Mouse (Mus musculus) gastrocnemius, adult 8-10 months (tissue): Measurements from ENCODE around the gene Ccdc155. TPM values are rescaled to one million over a fixed set of nuclear protein-coding genes. Genes with fewer than 3 reads are reported as not detected.

Experiments
- DNase-seq, 2 experiments: peaks; one replicate each; pipeline ENCODE4 v3.0.0; 2022; ENCODE audit warnings: low spot score in 2 of 2
- total RNA-seq, 4 experiments: library from RNA; stranded (reverse); gene quantifications; 2 replicates each; pipeline ENCODE4 v1.2.4; 2022

The Ccdc155 gene
- under 1 TPM in 1 of 4 experiments, not detected in 3; 0.25 TPM for total RNA-seq

- DNase-seq, result peak; percentile 59 to 79
These were observed at the start of gene Ccdc155 for GRCm38 (mm10) chr7:45204380-45205143. Gene Ccdc155 (minus strand): TSS chr7:45204892.

GRCm38 (mm10) chr7:45253806-45254205 lies 49.1 kb upstream of the Ccdc155 start:
- no peak for DNase-seq

- DNase-seq, result no peak
These were observed 43.0 kb upstream of the Ccdc155 start for GRCm38 (mm10) chr7:45247666-45248065.

GRCm38 (mm10) chr7:45241389-45241749 lies 36.7 kb upstream of the Ccdc155 start:
- no peak for DNase-seq

GRCm38 (mm10) chr7:45240633-45241388 lies 36.1 kb upstream of the Ccdc155 start, which contains the start of gene Slc6a16:
Gene Slc6a16 (plus strand): TSS chr7:45241085.
- no peak for DNase-seq

- no peak for DNase-seq
These were observed 35.4 kb upstream of the Ccdc155 start for GRCm38 (mm10) chr7:45240109-45240508.

- no peak for DNase-seq
These were observed 34.2 kb upstream of the Ccdc155 start, which contains the start of gene Cd37 for GRCm38 (mm10) chr7:45238723-45239496. Gene Cd37 (minus strand): TSS chr7:45239115.

- no peak for DNase-seq
These were observed 33.3 kb upstream of the Ccdc155 start for GRCm38 (mm10) chr7:45237747-45238699.

- DNase-seq, result no peak
These were observed 31.0 kb upstream of the Ccdc155 start for GRCm38 (mm10) chr7:45235656-45236180.

GRCm38 (mm10) chr7:45234922-45235571 lies 30.4 kb upstream of the Ccdc155 start:
- DNase-seq, result no peak

- no peak for DNase-seq
These were observed 29.7 kb upstream of the Ccdc155 start for GRCm38 (mm10) chr7:45234333-45234841.

GRCm38 (mm10) chr7:45233580-45234332 lies 29.1 kb upstream of the Ccdc155 start:
- DNase-seq, result no peak

GRCm38 (mm10) chr7:45232716-45233465 lies 28.2 kb upstream of the Ccdc155 start:
- DNase-seq, result no peak

GRCm38 (mm10) chr7:45231941-45232340 lies 27.2 kb upstream of the Ccdc155 start:
- no peak for DNase-seq

- no peak for DNase-seq
These were observed 26.5 kb upstream of the Ccdc155 start for GRCm38 (mm10) chr7:45231192-45231591.

- DNase-seq, result no peak
These were observed 24.9 kb upstream of the Ccdc155 start for GRCm38 (mm10) chr7:45229459-45230203.

GRCm38 (mm10) chr7:45229046-45229445 lies 24.4 kb upstream of the Ccdc155 start:
- no peak for DNase-seq
